Mouse (Mus musculus) neural tube, embryonic 12.5 days (tissue): ENCODE measurements around the gene Rpl22l1. TPM values are rescaled to one million over a fixed set of nuclear protein-coding genes. Genes with fewer than 3 reads are reported as not detected.

Experiments
- ATAC-seq: fragments of 200-750 bp; cut with Nextera tagmentation; 2 replicates; pipeline ENCODE4 v1.8.0; 2017; ENCODE audit warnings: low read depth, mild to moderate bottlenecking, moderate TSS enrichment, moderate library complexity; ENCODE audit not compliant: low FRiP score
- H3K27ac ChIP-seq: fragments of 300-500 bp; sonication (generic); 2 replicates; pipeline ENCODE4 v1.5.1; 2016
- H3K27me3 ChIP-seq: fragments of 300-500 bp; sonication (generic); replicated peaks from 2 replicates; pipeline ENCODE4 v1.6.1; 2016; ENCODE audit warnings: mild to moderate bottlenecking
- H3K36me3 ChIP-seq: fragments of 300-500 bp; sonication (generic); 2 replicates; pipeline ENCODE4 v1.6.1; 2016; ENCODE audit warnings: mild to moderate bottlenecking
- H3K4me1 ChIP-seq: fragments of 300-500 bp; sonication (generic); 2 replicates; pipeline ENCODE4 v1.6.1; 2016
- H3K4me2 ChIP-seq: fragments of 300-500 bp; sonication (generic); replicated peaks from 2 replicates; pipeline ENCODE4 v1.6.1; 2016; ENCODE audit warnings: mild to moderate bottlenecking
- H3K4me3 ChIP-seq: fragments of 300-500 bp; sonication (generic); 2 replicates; pipeline ENCODE4 v1.5.1; 2016
- H3K9ac ChIP-seq: fragments of 300-500 bp; sonication (generic); 2 replicates; pipeline ENCODE4 v1.6.1; 2016; ENCODE audit warnings: mild to moderate bottlenecking
- H3K9me3 ChIP-seq: fragments of 300-500 bp; sonication (generic); 2 replicates; pipeline ENCODE4 v1.6.1; 2016; ENCODE audit warnings: mild to moderate bottlenecking
- WGBS: fragments of 180-500 bp; shearing (Covaris S2); methylation state at CpG from one replicate; pipeline ENCODE4 v1.1.7; 2016; 5-methylcytosine and 5-hydroxymethylcytosine counted together
- polyA plus RNA-seq: library from polyadenylated mRNA; unstranded; fragments of >200 nt; fragmentation: Nextera tagmentation; extraction: Ambion mirVana; gene quantifications from 2 replicates; pipeline ENCODE4 v1.2.1, GENCODE M21; 2016

Gene Rpl22l1
- polyA plus RNA-seq, 1 experiment from 2014 or later = 315 TPM

DNA sequence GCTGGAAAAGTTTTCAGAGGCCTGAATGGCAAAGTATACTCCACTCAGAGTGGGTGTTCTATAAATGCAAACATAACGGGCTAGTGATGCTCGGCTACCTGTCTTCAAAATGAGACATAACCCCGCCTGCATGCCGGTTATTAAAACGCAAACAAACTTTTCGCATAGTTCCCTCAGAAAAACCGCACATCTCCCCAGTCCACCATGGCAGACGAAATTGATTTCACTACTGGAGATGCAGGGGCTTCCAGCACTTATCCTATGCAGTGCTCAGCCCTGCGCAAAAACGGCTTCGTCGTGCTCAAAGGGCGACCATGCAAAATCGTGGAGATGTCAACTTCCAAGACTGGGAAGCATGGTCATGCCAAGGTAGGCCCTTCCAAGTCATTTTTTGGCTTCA is 23.4 kb upstream of the Rpl22l1 start:
- H3K9ac ChIP-seq = peak overlapping the region; percentile 73
- no peak overlapping the region for H3K27ac ChIP-seq
- 20% methylated on average over 14 of the region's 14 CpGs for WGBS
- H3K4me1 ChIP-seq = peaks cover 3% of the 10 kb centered on the region; the same call in 1 of the 2 replicates
- peak overlapping the region; percentile 97 for H3K4me2 ChIP-seq
- ATAC-seq = no peak
- H3K9me3 ChIP-seq = no peaks in the 10 kb centered on the region
- no peaks in the 10 kb centered on the region for H3K27me3 ChIP-seq
- H3K36me3 ChIP-seq = no peaks in the 10 kb centered on the region
- H3K4me3 ChIP-seq = peak overlapping the region; percentile 78

- no peak overlapping the region for H3K4me2 ChIP-seq
- no peaks in the 10 kb centered on the region for H3K27me3 ChIP-seq
- no peaks in the 10 kb centered on the region for H3K36me3 ChIP-seq
- H3K9ac ChIP-seq = no peak overlapping the region
- peaks cover 3% of the 10 kb centered on the region; the same call in 1 of the 2 replicates for H3K4me1 ChIP-seq
- no peak overlapping the region for H3K27ac ChIP-seq
- ATAC-seq = no peak
- 81% methylated on average over 2 of the region's 2 CpGs for WGBS
- H3K4me3 ChIP-seq = no peak overlapping the region
- no peaks in the 10 kb centered on the region for H3K9me3 ChIP-seq
These were observed 21.1 kb upstream of the Rpl22l1 start for GRCm38 (mm10) chr3:28784176-28784575.

GRCm38 (mm10) chr3:28794835-28795234 is 10.4 kb upstream of the Rpl22l1 start:
- H3K9ac ChIP-seq = no peak overlapping the region
- ATAC-seq = no peak
- no peak overlapping the region for H3K4me3 ChIP-seq
- 93% methylated on average over 7 of the region's 7 CpGs for WGBS
- H3K36me3 ChIP-seq = no peaks in the 10 kb centered on the region
- H3K27me3 ChIP-seq = no peaks in the 10 kb centered on the region
- H3K9me3 ChIP-seq = no peaks in the 10 kb centered on the region
- H3K4me2 ChIP-seq = no peak overlapping the region
- no peak overlapping the region for H3K27ac ChIP-seq
- no peaks in the 10 kb centered on the region for H3K4me1 ChIP-seq

DNA sequence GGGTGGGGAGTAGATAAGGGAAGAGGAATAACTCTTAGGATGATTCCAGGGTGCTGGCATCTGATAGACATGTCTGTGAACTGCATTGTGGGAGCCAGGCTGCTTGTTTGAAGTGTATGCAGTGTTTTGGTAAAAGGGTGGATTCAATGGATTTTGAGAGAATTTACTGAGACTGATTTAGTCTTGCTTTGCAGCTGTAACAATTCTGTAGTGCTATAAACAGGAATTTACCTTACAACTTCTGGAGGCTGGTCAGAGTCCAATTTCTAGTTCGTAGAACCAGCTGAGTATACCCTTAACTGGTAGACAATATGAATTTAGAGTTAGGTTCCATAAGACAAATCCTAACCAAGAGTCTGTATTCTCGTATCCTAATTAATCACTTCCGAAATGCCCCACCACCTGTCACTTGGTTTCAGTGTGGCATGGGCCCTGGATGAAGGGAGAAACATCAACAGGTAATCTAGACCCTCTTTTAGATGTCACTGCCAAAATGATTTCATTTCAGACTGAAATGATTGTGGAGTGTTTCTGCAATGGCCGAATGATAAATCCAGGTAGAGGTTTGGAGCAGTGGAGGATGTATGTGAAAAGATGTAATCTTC is 2.9 kb downstream of the Rpl22l1 start:
- Histone ChIP-seq H3K9me3 (no peaks in the 10 kb centered on the region), H3K4me1 (peaks cover 9% of the 10 kb centered on the region), H3K4me2 (no peak overlapping the region), H3K27me3 (no peaks in the 10 kb centered on the region), H3K4me3 (no peak overlapping the region), H3K36me3 (peaks cover 12% of the 10 kb centered on the region; the same call in 1 of the 2 replicates), H3K27ac (no peak overlapping the region), H3K9ac (no peak overlapping the region)
- 91% methylated on average over 4 of the region's 4 CpGs for WGBS
- ATAC-seq = no peak

GRCm38 (mm10) chr3:28811441-28811840 is 6.2 kb downstream of the Rpl22l1 start:
- H3K9ac ChIP-seq = no peak overlapping the region
- no peaks in the 10 kb centered on the region for H3K27me3 ChIP-seq
- no peak overlapping the region for H3K4me2 ChIP-seq
- H3K36me3 ChIP-seq = peaks cover 12% of the 10 kb centered on the region; the same call in 1 of the 2 replicates
- ATAC-seq = no peak
- 83% methylated on average over 4 of the region's 4 CpGs for WGBS
- H3K9me3 ChIP-seq = no peaks in the 10 kb centered on the region
- H3K4me1 ChIP-seq = peaks cover 4% of the 10 kb centered on the region; the same call in 1 of the 2 replicates
- H3K4me3 ChIP-seq = no peak overlapping the region
- H3K27ac ChIP-seq = no peak overlapping the region

DNA sequence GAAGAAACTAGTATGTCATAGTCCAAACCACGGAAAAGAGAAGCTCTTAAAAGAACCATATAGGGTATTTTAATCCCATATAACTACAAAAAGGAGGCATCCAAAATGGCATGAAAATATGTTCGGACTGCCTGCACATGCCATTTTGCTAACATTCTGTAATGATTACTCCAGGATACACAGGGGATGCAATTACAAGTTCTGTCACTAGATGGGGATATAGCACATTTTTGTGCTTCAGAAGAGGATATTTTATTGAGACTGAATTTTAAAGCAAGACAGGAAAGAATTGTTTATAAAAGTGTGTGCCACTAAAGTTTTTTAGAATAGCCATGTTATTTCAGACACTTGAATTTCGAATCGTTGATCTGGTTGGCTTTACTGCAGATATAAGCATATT is 9.1 kb downstream of the Rpl22l1 start:
- no peaks in the 10 kb centered on the region; the same call in 1 of the 2 replicates for H3K36me3 ChIP-seq
- no peak overlapping the region for H3K27ac ChIP-seq
- H3K27me3 ChIP-seq = no peaks in the 10 kb centered on the region
- H3K9me3 ChIP-seq = no peaks in the 10 kb centered on the region
- H3K9ac ChIP-seq = no peak overlapping the region
- WGBS = 10% methylated on average over 4 of the region's 4 CpGs
- H3K4me3 ChIP-seq = no peak overlapping the region
- no peaks in the 10 kb centered on the region for H3K4me1 ChIP-seq
- ATAC-seq = no peak
- H3K4me2 ChIP-seq = no peak overlapping the region

GRCm38 (mm10) chr3:28816010-28816540 is 10.8 kb downstream of the Rpl22l1 start:
- H3K4me3 ChIP-seq = no peak overlapping the region
- H3K9me3 ChIP-seq = no peaks in the 10 kb centered on the region
- no peak overlapping the region for H3K9ac ChIP-seq
- H3K4me2 ChIP-seq = no peak overlapping the region
- no peaks in the 10 kb centered on the region for H3K36me3 ChIP-seq
- H3K27me3 ChIP-seq = no peaks in the 10 kb centered on the region
- 87% methylated on average over 4 of the region's 4 CpGs for WGBS
- no peak overlapping the region for H3K27ac ChIP-seq
- H3K4me1 ChIP-seq = no peaks in the 10 kb centered on the region
- no peak for ATAC-seq

DNA sequence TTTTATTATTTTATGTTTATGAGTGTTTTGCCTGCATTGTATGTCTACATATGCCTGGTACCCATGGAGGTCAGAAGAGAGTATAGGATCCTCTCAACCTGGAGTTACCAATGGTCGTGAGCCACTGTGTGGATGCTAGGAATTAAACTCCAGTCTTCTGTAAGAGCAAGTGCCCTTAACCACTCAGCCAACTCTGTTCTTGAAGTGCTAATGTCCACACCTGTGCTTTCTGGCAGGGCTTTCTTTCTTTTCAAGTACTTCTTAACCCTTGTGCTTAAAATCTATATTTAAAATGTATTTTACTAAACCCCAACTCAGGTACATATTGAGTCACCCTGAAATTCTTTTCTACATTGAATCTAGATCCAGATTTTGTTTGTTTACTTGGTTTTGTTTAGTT is 21.0 kb downstream of the Rpl22l1 start:
- no peak overlapping the region for H3K27ac ChIP-seq
- no peak overlapping the region for H3K4me3 ChIP-seq
- no peak overlapping the region for H3K9ac ChIP-seq
- no peak overlapping the region for H3K4me2 ChIP-seq
- 87% methylated on average over 1 of the region's 1 CpGs for WGBS
- no peaks in the 10 kb centered on the region for H3K4me1 ChIP-seq
- no peaks in the 10 kb centered on the region for H3K36me3 ChIP-seq
- no peak for ATAC-seq
- H3K9me3 ChIP-seq = no peaks in the 10 kb centered on the region
- no peaks in the 10 kb centered on the region for H3K27me3 ChIP-seq

GRCm38 (mm10) chr3:28827605-28828004 is 22.4 kb downstream of the Rpl22l1 start:
- Histone ChIP-seq H3K27ac (no peak overlapping the region), H3K4me3 (no peak overlapping the region), H3K27me3 (no peaks in the 10 kb centered on the region), H3K9me3 (no peaks in the 10 kb centered on the region), H3K4me1 (no peaks in the 10 kb centered on the region), H3K9ac (no peak overlapping the region), H3K36me3 (no peaks in the 10 kb centered on the region), H3K4me2 (no peak overlapping the region)
- 96% methylated on average over 2 of the region's 2 CpGs for WGBS
- ATAC-seq = no peak

- Histone ChIP-seq H3K27me3 (no peaks in the 10 kb centered on the region), H3K27ac (no peak overlapping the region), H3K36me3 (no peaks in the 10 kb centered on the region), H3K4me3 (no peak overlapping the region), H3K4me2 (no peak overlapping the region), H3K9me3 (no peaks in the 10 kb centered on the region), H3K9ac (no peak overlapping the region), H3K4me1 (no peaks in the 10 kb centered on the region)
- 94% methylated on average over 2 of the region's 2 CpGs for WGBS
- no peak for ATAC-seq
These were observed 24.2 kb downstream of the Rpl22l1 start for GRCm38 (mm10) chr3:28829454-28829853.

DNA sequence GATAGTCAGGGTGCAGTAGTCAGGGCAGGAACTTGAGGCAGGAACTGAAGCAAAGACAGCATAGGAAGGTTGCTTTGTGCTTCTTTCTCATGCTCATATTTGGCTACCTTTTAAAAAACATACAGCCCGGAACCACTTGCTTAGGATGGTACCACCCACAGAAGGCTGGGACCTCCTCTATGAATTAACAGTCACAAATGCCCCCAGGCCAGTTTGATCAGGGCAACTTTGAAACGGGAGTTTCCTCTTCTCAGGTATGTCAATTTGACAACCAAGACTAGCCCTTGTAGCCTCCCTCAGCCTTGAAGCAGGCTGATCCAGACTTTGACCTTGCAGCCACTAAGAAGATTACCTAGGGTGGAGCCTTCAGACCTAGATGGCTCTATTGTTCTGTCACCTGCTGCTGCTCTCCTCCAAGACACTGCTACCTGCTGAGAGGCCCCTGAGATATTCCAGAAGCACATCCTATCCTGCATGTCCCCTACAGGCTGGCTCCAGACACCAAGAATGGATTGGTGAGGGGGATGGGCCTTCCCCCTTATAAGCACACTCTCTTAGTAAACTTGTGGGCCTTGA is 31.6 kb downstream of the Rpl22l1 start:
- Histone ChIP-seq H3K27ac (no peak overlapping the region), H3K9ac (no peak overlapping the region), H3K36me3 (no peaks in the 10 kb centered on the region), H3K9me3 (no peaks in the 10 kb centered on the region), H3K4me2 (no peak overlapping the region), H3K4me3 (no peak overlapping the region), H3K4me1 (peaks cover 2% of the 10 kb centered on the region; the same call in 1 of the 2 replicates), H3K27me3 (no peaks in the 10 kb centered on the region)
- WGBS = 80% methylated on average over 2 of the region's 2 CpGs
- ATAC-seq = no peak

DNA sequence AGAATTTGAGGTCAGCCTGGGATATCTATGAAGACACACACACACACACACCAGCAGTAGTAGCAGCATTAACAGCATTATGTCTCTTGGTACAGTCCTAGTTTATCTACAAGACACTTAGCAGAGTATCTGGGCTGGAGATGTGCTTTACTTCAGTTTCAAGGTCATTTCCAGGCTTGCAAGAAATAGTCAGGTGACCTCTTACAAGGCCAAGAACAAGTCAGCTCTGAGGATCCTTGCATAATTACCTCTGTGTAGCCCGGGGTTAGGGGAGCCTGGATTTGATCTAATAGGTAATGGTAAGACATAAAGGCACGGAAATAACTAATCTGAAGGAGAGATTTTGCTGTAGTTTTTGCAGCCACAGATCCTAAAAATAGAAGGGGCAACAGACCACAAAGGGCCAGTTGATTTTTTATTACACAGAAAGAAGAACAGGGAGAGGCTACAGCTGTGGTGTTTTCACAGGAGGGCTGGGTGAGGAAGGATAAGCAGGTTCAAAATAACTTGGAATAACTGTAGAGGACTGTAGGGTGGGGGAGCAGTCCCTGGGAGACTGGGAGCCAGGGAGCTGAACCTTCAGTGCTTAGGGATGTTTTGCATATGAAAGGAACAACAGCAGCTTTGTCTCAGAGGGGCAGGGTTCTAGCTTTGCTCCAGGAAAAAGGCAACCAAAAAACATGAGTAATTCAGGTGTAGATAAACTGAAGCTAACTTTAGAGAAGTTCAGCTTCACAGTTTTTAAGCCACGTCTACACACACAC is 36.8 kb downstream of the Rpl22l1 start:
- Histone ChIP-seq H3K9me3 (no peaks in the 10 kb centered on the region), H3K4me2 (no peak overlapping the region), H3K4me1 (peaks cover 2% of the 10 kb centered on the region; the same call in 1 of the 2 replicates), H3K4me3 (no peak overlapping the region), H3K27me3 (no peaks in the 10 kb centered on the region), H3K27ac (no peak overlapping the region), H3K9ac (no peak overlapping the region), H3K36me3 (no peaks in the 10 kb centered on the region)
- no peak; the same call in 1 of the 2 replicates for ATAC-seq
- 29% methylated on average over 3 of the region's 3 CpGs for WGBS
